Comparison of ENCODE assay signal across 8 mouse cellular contexts in genomic region chr1:72871337-72871696, GRCm38 (mm10). TPM values are rescaled to one million over a fixed set of nuclear protein-coding genes. Genes with fewer than 3 reads are reported as not detected.
A peak's percentile ranks its signal among the peaks of the same experiment; 100 is the strongest.
DNase-seq lines count a peak whose midpoint lies in the region; ATAC-seq and TF ChIP-seq lines count a peak whose summit lies in the region.

No protein-coding gene starts in this region.

- H3K4me1 ChIP-seq in heart, embryonic 12.5 days (replicated peaks), result peaks cover 36% of the 10 kb centered on the region
- H3K4me1 ChIP-seq in CH12.LX (ENCODE audit: control insufficient read depth in 1 of 2, insufficient read depth in 2 of 2), result peaks cover 16 to 58% of the 10 kb centered on the region in 2 experiments
- peaks cover 51% of the 10 kb centered on the region for H3K4me1 ChIP-seq in forebrain, embryonic 16.5 days (replicated peaks; ENCODE audit: control insufficient read depth, insufficient read depth, low read length)
- H3K4me1 ChIP-seq in liver, embryonic 16.5 days (ENCODE audit: control insufficient read depth, low read depth, low read length), result peaks cover 6% of the 10 kb centered on the region

- TF ChIP-seq RAD21 in CH12.LX (IDR thresholded peaks at IDR 0.05; ENCODE audit: low read depth, low read length), result no peak

- ATAC-seq in heart, embryonic 12.5 days (ENCODE audit: insufficient number of reproducible peaks, low FRiP score), result no peak
- ATAC-seq in forebrain, embryonic 16.5 days, result peak; percentile 4; the same call in 1 of the 2 replicates
- no peak for ATAC-seq in liver, embryonic 16.5 days (ENCODE audit: low read depth)
- no peak for ATAC-seq in frontal cortex, adult (ENCODE audit: low TSS enrichment)

- WGBS in heart, embryonic 12.5 days, result under 1% methylated on average over 6 of the region's 6 CpGs
- WGBS in forebrain, embryonic 16.5 days, result under 1% methylated on average over 6 of the region's 6 CpGs
- WGBS in liver, embryonic 16.5 days (ENCODE audit: insufficient replicate concordance), result 2% methylated on average over 6 of the region's 6 CpGs

- in situ Hi-C loops in CH12.LX (cut with MboI; ENCODE audit: low pct_ligation_motif_present, low pct_unique_long_range_greater_than_20kb, low sequenced_read_pairs), result loop anchor here (10.0 to 25.0 kb wide), 3 partner anchors 284 to 983 kb away; partner anchors contain the start of gene Smarcal1

- TF ChIP-seq POLR2A in CH12.LX (IDR thresholded peaks at IDR 0.05; ENCODE audit: low read depth, low read length), result no peak

- no peak for DNase-seq in heart, postnatal 14 days
- no peak for DNase-seq in CH12.LX (ENCODE audit: extremely low read depth)
- DNase-seq in cerebellum, postnatal 4 days (ENCODE audit: low spot score in 2 of 2), result no peak
- DNase-seq in thymus, adult 18-20 months, result no peak

- 0 out of 2 replicates have a peak overlapping the region, but pooled peaks have one; percentile 66 for H3K27ac ChIP-seq in heart, embryonic 12.5 days (ENCODE audit: poor library complexity, severe bottlenecking)
- H3K27ac ChIP-seq in CH12.LX (ENCODE audit: insufficient read depth, low read depth), result peak overlapping the region; percentile 15; the same call in 1 of the 2 replicates
- H3K27ac ChIP-seq in forebrain, embryonic 16.5 days (ENCODE audit: low read length), result peak overlapping the region; percentile 85
- H3K27ac ChIP-seq in liver, embryonic 16.5 days (ENCODE audit: low read length), result no peak overlapping the region

- H3K9me3 ChIP-seq in heart, embryonic 12.5 days (replicated peaks), result no peaks in the 10 kb centered on the region
- no peaks in the 10 kb centered on the region for H3K9me3 ChIP-seq in CH12.LX (replicated peaks; ENCODE audit: low read length)
- no peaks in the 10 kb centered on the region for H3K9me3 ChIP-seq in forebrain, embryonic 16.5 days (ENCODE audit: control insufficient read depth, low read length)
- H3K9me3 ChIP-seq in liver, embryonic 16.5 days (replicated peaks; ENCODE audit: control insufficient read depth, low read length), result no peaks in the 10 kb centered on the region

- H3K4me2 ChIP-seq in heart, embryonic 12.5 days, result peak overlapping the region; percentile 78
- H3K4me2 ChIP-seq in CH12.LX (ENCODE audit: insufficient read depth, low read depth, poor library complexity, severe bottlenecking), result peak overlapping the region; percentile 68; the same call in 1 of the 2 replicates
- H3K4me2 ChIP-seq in forebrain, embryonic 16.5 days (ENCODE audit: low read length), result peak overlapping the region; percentile 96
- H3K4me2 ChIP-seq in liver, embryonic 16.5 days (ENCODE audit: low read depth, low read length), result peak overlapping the region; percentile 19

- peak overlapping the region; percentile 80 for H3K4me3 ChIP-seq in heart, embryonic 12.5 days
- peak overlapping the region in 2 of 3 experiments; percentile 36 to 38 for H3K4me3 ChIP-seq in CH12.LX (replicated peaks in 1 of 3; ENCODE audit: low read depth in 2 of 3, low read length in 2 of 3, poor library complexity in 1 of 3)
- peak overlapping the region; percentile 57 for H3K4me3 ChIP-seq in forebrain, embryonic 16.5 days (replicated peaks; ENCODE audit: low read length)
- H3K4me3 ChIP-seq in liver, embryonic 16.5 days (ENCODE audit: low read depth, low read length), result no peak overlapping the region

- no peak for TF ChIP-seq EP300 in CH12.LX (IDR thresholded peaks at IDR 0.05; ENCODE audit: low read length)

- H3K79me2 ChIP-seq in CH12.LX (replicated peaks; ENCODE audit: control insufficient read depth, extremely low read depth, insufficient read depth, poor library complexity, severe bottlenecking), result no peaks in the 10 kb centered on the region

- no peaks in the 10 kb centered on the region for H3K27me3 ChIP-seq in heart, embryonic 12.5 days (replicated peaks)
- peaks cover 37% of the 10 kb centered on the region for H3K27me3 ChIP-seq in CH12.LX (replicated peaks)
- no peaks in the 10 kb centered on the region for H3K27me3 ChIP-seq in forebrain, embryonic 16.5 days (replicated peaks; ENCODE audit: control insufficient read depth, insufficient read depth, low read length)
- peaks cover 58% of the 10 kb centered on the region for H3K27me3 ChIP-seq in liver, embryonic 16.5 days (ENCODE audit: control insufficient read depth, insufficient read depth, low read depth, low read length)

- peaks cover 5% of the 10 kb centered on the region for H3K36me3 ChIP-seq in heart, embryonic 12.5 days
- H3K36me3 ChIP-seq in CH12.LX (replicated peaks in 1 of 2; ENCODE audit: control insufficient read depth in 1 of 2, insufficient read depth in 1 of 2, low read length in 1 of 2), result no peaks in the 10 kb centered on the region
- no peaks in the 10 kb centered on the region for H3K36me3 ChIP-seq in forebrain, embryonic 16.5 days (ENCODE audit: control insufficient read depth, insufficient read depth)
- H3K36me3 ChIP-seq in liver, embryonic 16.5 days (ENCODE audit: control insufficient read depth, insufficient read depth), result no peaks in the 10 kb centered on the region

- TF ChIP-seq CTCF in CH12.LX (conservative IDR thresholded peaks at IDR 0.05 in 1 of 2, IDR thresholded peaks at IDR 0.05 in 1 of 2; ENCODE audit: low read depth in 2 of 2, low read length in 2 of 2), result no peak

- H3K9ac ChIP-seq in heart, embryonic 12.5 days, result peak overlapping the region; percentile 67
- H3K9ac ChIP-seq in CH12.LX (ENCODE audit: insufficient read depth, low read depth), result 0 out of 2 replicates have a peak overlapping the region, but pooled peaks have one; percentile 8
- H3K9ac ChIP-seq in forebrain, embryonic 16.5 days (replicated peaks; ENCODE audit: low read depth, low read length), result peak overlapping the region; percentile 69
- H3K9ac ChIP-seq in liver, embryonic 16.5 days (ENCODE audit: low read depth, low read length), result no peak overlapping the region

- dilution Hi-C loops in CH12.LX (cut with MboI; ENCODE audit: extremely low pct_ligation_motif_present, extremely low pct_unique_long_range_greater_than_20kb, low sequenced_read_pairs), result no loop called here

- intact Hi-C loops in heart, postnatal 14 days (cut with DNase I), result loop anchor here (10.0 kb wide), 2 partner anchors 493 to 643 kb away; no protein-coding TSS in a partner anchor

TF ChIP-seq in CH12.LX, 34 proteins besides CTCF, POLR2A, EP300 and RAD21:
- TF ChIP-seq JUN (IDR thresholded peaks at IDR 0.05; ENCODE audit: insufficient read depth, low read depth, low read length), result no peak
- TF ChIP-seq ZKSCAN1 (IDR thresholded peaks at IDR 0.05; ENCODE audit: borderline replicate concordance, low read depth, low read length), result no peak
- TF ChIP-seq MEF2A (IDR thresholded peaks at IDR 0.05; ENCODE audit: borderline replicate concordance, low read depth, low read length), result no peak
- TF ChIP-seq NRF1 (IDR thresholded peaks at IDR 0.05; ENCODE audit: low read depth, low read length), result no peak
- no peak for TF ChIP-seq ZC3H11A (IDR thresholded peaks at IDR 0.05; ENCODE audit: low read depth, low read length)
- no peak for TF ChIP-seq CHD1 (IDR thresholded peaks at IDR 0.05; ENCODE audit: low read depth, low read length)
- TF ChIP-seq ZNF384 (IDR thresholded peaks at IDR 0.05; ENCODE audit: low read depth, low read length), result no peak
- no peak for TF ChIP-seq NELFE (IDR thresholded peaks at IDR 0.05; ENCODE audit: low read depth, low read length)
- no peak for TF ChIP-seq MAFK (IDR thresholded peaks at IDR 0.05; ENCODE audit: insufficient replicate concordance, low read length)
- no peak for TF ChIP-seq UBTF (IDR thresholded peaks at IDR 0.05; ENCODE audit: low read depth, low read length)
- no peak for TF ChIP-seq MAX (IDR thresholded peaks at IDR 0.05; ENCODE audit: low read length)
- TF ChIP-seq MXI1 (IDR thresholded peaks at IDR 0.05; ENCODE audit: low read depth, low read length), result no peak
- TF ChIP-seq HCFC1 (IDR thresholded peaks at IDR 0.05; ENCODE audit: low read depth, low read length), result no peak
- no peak for TF ChIP-seq SMC3 (IDR thresholded peaks at IDR 0.05; ENCODE audit: low read depth, low read length)
- no peak for TF ChIP-seq ETS1 (conservative IDR thresholded peaks at IDR 0.05; ENCODE audit: low read depth, low read length)
- no peak for TF ChIP-seq MYC (IDR thresholded peaks at IDR 0.05; ENCODE audit: low read depth, low read length)
- TF ChIP-seq USF1 (IDR thresholded peaks at IDR 0.05; ENCODE audit: low read depth, low read length), result no peak

RNA-seq across cellular contexts. Expression of gene Igfbp5, which starts 3.4 kb away (rescaled TPM):
- 179 and 184 TPM in 2 replicates for polyA plus RNA-seq in heart, embryonic 12.5 days (2016; fragmentation: Nextera tagmentation; extraction: Ambion mirVana)
- total RNA-seq in heart, postnatal 14 days (2021), result 100 to 1,000 TPM; 139 to 161 TPM
- total RNA-seq in CH12.LX (2012; rRNA removed) (0.04 and 0.08 TPM in 2 replicates), CH12.LX (2014; rRNA removed) (not detected in 2 replicates)
- 0.09 and 0.14 TPM in 2 replicates for polyA plus RNA-seq in CH12.LX (2012; ENCODE audit: insufficient read length, low read depth)
- polyA plus RNA-seq in forebrain, embryonic 16.5 days (2015; fragmentation: Nextera tagmentation; extraction: Ambion mirVana), result 26.8 and 31.0 TPM in 2 replicates
- polyA plus RNA-seq in liver, embryonic 16.5 days (2015; fragmentation: Nextera tagmentation; extraction: Ambion mirVana), result 1.0 and 1.7 TPM in 2 replicates

RNA-seq across cellular contexts. Expression of gene Igfbp2, which starts 47.0 kb away (rescaled TPM):
- 91.7 and 93.5 TPM in 2 replicates for polyA plus RNA-seq in heart, embryonic 12.5 days (2016; fragmentation: Nextera tagmentation; extraction: Ambion mirVana)
- total RNA-seq in heart, postnatal 14 days (2021), result 1 to 10 TPM; 1.1 to 1.3 TPM
- 386 and 662 TPM in 2 replicates for total RNA-seq in CH12.LX (2012; rRNA removed)
- 264 and 294 TPM in 2 replicates for total RNA-seq in CH12.LX (2014; rRNA removed)
- polyA plus RNA-seq in CH12.LX (2012; ENCODE audit: insufficient read length, low read depth), result 350 and 355 TPM in 2 replicates
- 279 and 331 TPM in 2 replicates for polyA plus RNA-seq in forebrain, embryonic 16.5 days (2015; fragmentation: Nextera tagmentation; extraction: Ambion mirVana)
- polyA plus RNA-seq in liver, embryonic 16.5 days (2015; fragmentation: Nextera tagmentation; extraction: Ambion mirVana), result 13.4 and 17.9 TPM in 2 replicates

Comparison
In these comparisons a context has a peak if more than half of its experiments do, and no peak if none do; other contexts are left out.
1. H3K4me2 ChIP-seq: peak in every context shown above with its lines; median percentile 96 in forebrain, embryonic 16.5 days; 78 in heart, embryonic 12.5 days; 68 in CH12.LX; 19 in liver, embryonic 16.5 days.
2. RNA of gene Igfbp5, which starts 3.4 kb away (polyA plus RNA-seq): 179 to 184 TPM in heart, embryonic 12.5 days and 26.8 to 31.0 TPM in forebrain, embryonic 16.5 days; 1.0 to 1.7 TPM in liver, embryonic 16.5 days and 0.09 to 0.14 TPM in CH12.LX; every median in the first group is over 10 times any median in the second.